Mouse (Mus musculus) lung, adult 2 months (tissue): ENCODE results near the gene Nudt19.

Source experiments
- CTCF ChIP-seq: fragments of 200-500 bp; IDR thresholded peaks from 2 replicates; pipeline ENCODE4 v1.5.1; 2011; ENCODE audit warnings: mild to moderate bottlenecking, low read length, control low read depth; ENCODE audit not compliant: insufficient read depth
- POLR2A ChIP-seq: fragments of 200-500 bp; IDR thresholded peaks from 2 replicates; pipeline ENCODE4 v1.6.1; 2011; ENCODE audit warnings: low read depth, mild to moderate bottlenecking, control low read depth, low read length, borderline replicate concordance; ENCODE audit errors: extremely low read depth

- TF ChIP-seq CTCF (no peak), POLR2A (no peak)
These were observed 28.1 kb upstream of the Nudt19 start for GRCm38 (mm10) chr7:35584068-35584785.
